Mouse (Mus musculus) forebrain, embryonic 15.5 days (tissue): ENCODE data around the gene 1190005I06Rik. TPM values are rescaled to one million over a fixed set of nuclear protein-coding genes. Genes with fewer than 3 reads are reported as not detected.

Experiments used
- ATAC-seq: fragments of 200-750 bp; cut with Nextera tagmentation; replicated peaks from 2 replicates; pipeline ENCODE4 v1.8.0; 2017; ENCODE audit warnings: mild to moderate bottlenecking, moderate TSS enrichment, moderate library complexity
- H3K27ac ChIP-seq: fragments of 300-500 bp; sonication (generic); replicated peaks from 2 replicates; pipeline ENCODE4 v1.5.1; 2015; ENCODE audit warnings: mild to moderate bottlenecking, inconsistent platforms
- H3K27me3 ChIP-seq: fragments of 300-500 bp; sonication (generic); 2 replicates; pipeline ENCODE4 v1.6.1; 2015; ENCODE audit warnings: inconsistent platforms
- H3K36me3 ChIP-seq: fragments of 300-500 bp; sonication (generic); 2 replicates; pipeline ENCODE4 v1.6.1; 2015; ENCODE audit warnings: mild to moderate bottlenecking, inconsistent platforms
- H3K4me1 ChIP-seq: fragments of 300-500 bp; sonication (generic); 2 replicates; pipeline ENCODE4 v1.6.1; 2015; ENCODE audit warnings: inconsistent platforms
- H3K4me2 ChIP-seq: fragments of 300-500 bp; sonication (generic); replicated peaks from 2 replicates; pipeline ENCODE4 v1.6.1; 2015; ENCODE audit warnings: mild to moderate bottlenecking, inconsistent platforms
- H3K4me3 ChIP-seq: fragments of 300-500 bp; sonication (generic); 2 replicates; pipeline ENCODE4 v1.5.1; 2015; ENCODE audit warnings: mild to moderate bottlenecking, inconsistent platforms
- H3K9ac ChIP-seq: fragments of 300-500 bp; sonication (generic); replicated peaks from 2 replicates; pipeline ENCODE4 v1.6.1; 2015; ENCODE audit warnings: mild to moderate bottlenecking, inconsistent platforms
- H3K9me3 ChIP-seq: fragments of 300-500 bp; sonication (generic); 2 replicates; pipeline ENCODE4 v1.6.1; 2016; ENCODE audit warnings: inconsistent platforms
- WGBS: fragments of 180-500 bp; shearing (Covaris S2); methylation state at CpG from one replicate; pipeline ENCODE4 v1.1.7; 2015; ENCODE audit warnings: mixed read lengths; 5-methylcytosine and 5-hydroxymethylcytosine counted together
- polyA plus RNA-seq: library from polyadenylated mRNA; unstranded; fragments of >200 nt; fragmentation: Nextera tagmentation; extraction: Ambion mirVana; gene quantifications from 2 replicates; pipeline ENCODE4 v1.2.1, GENCODE M21; 2015

Gene 1190005I06Rik
- polyA plus RNA-seq, 1 experiment from 2014 or later, result 11.3 TPM

- peaks cover 9% of the 10 kb centered on the region for H3K36me3 ChIP-seq
- ATAC-seq, result no peak
- 93% methylated on average over 10 of the region's 10 CpGs for WGBS
- H3K27ac ChIP-seq, result no peak overlapping the region
- H3K27me3 ChIP-seq, result no peaks in the 10 kb centered on the region
- no peak overlapping the region for H3K4me2 ChIP-seq
- no peaks in the 10 kb centered on the region for H3K9me3 ChIP-seq
- peaks cover 19% of the 10 kb centered on the region for H3K4me1 ChIP-seq
- no peak overlapping the region for H3K9ac ChIP-seq
- no peak overlapping the region for H3K4me3 ChIP-seq
These were observed 61.9 kb downstream of the 1190005I06Rik start for GRCm38 (mm10) chr8:120585521-120585920.

DNA sequence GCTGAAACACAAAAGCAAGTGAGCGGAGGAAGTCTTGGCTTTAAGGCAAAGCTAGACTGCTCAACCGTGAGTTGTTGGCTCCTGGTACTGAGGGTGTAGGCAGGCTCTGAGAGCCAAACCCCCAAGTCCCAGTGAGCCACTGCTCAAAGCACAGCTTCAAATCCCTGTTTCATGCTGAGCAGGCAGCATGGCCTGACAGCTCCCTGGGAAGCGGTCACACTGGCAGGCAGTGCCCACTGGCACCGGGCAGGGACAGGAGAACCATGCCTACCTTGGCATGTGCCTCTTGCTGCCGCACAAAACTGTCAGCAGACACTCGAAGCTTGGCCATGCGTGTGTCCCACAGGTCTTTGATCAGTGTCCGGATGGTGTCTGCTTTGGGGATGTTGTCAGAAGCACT is 65.6 kb downstream of the 1190005I06Rik start:
- no peaks in the 10 kb centered on the region for H3K27me3 ChIP-seq
- H3K27ac ChIP-seq, result 0 out of 2 replicates have a peak overlapping the region, but pooled peaks have one; percentile 19
- ATAC-seq, result no peak
- H3K4me1 ChIP-seq, result no peaks in the 10 kb centered on the region
- no peak overlapping the region for H3K4me3 ChIP-seq
- WGBS, result 88% methylated on average over 8 of the region's 8 CpGs
- no peak overlapping the region for H3K4me2 ChIP-seq
- peaks cover 43% of the 10 kb centered on the region for H3K36me3 ChIP-seq
- H3K9me3 ChIP-seq, result no peaks in the 10 kb centered on the region
- H3K9ac ChIP-seq, result no peak overlapping the region

- H3K4me2 ChIP-seq, result no peak overlapping the region
- ATAC-seq, result no peak
- no peaks in the 10 kb centered on the region for H3K27me3 ChIP-seq
- H3K9me3 ChIP-seq, result no peaks in the 10 kb centered on the region
- H3K27ac ChIP-seq, result peak overlapping the region; percentile 19; the same call in 1 of the 2 replicates
- H3K4me3 ChIP-seq, result no peak overlapping the region
- 90% methylated on average over 12 of the region's 12 CpGs for WGBS
- no peak overlapping the region for H3K9ac ChIP-seq
- H3K4me1 ChIP-seq, result no peaks in the 10 kb centered on the region
- H3K36me3 ChIP-seq, result peaks cover 48% of the 10 kb centered on the region
These were observed 66.1 kb downstream of the 1190005I06Rik start for GRCm38 (mm10) chr8:120581329-120581728.

- Histone ChIP-seq H3K27ac (0 out of 2 replicates have a peak overlapping the region, but pooled peaks have one; percentile 10), H3K4me1 (no peaks in the 10 kb centered on the region), H3K27me3 (no peaks in the 10 kb centered on the region), H3K4me2 (no peak overlapping the region), H3K4me3 (no peak overlapping the region), H3K36me3 (peaks cover 57% of the 10 kb centered on the region), H3K9me3 (no peaks in the 10 kb centered on the region), H3K9ac (no peak overlapping the region)
- ATAC-seq, result no peak
- 83% methylated on average over 8 of the region's 8 CpGs for WGBS
These were observed 67.0 kb downstream of the 1190005I06Rik start for GRCm38 (mm10) chr8:120580336-120581000.

GRCm38 (mm10) chr8:120577821-120578220 is 69.6 kb downstream of the 1190005I06Rik start:
- Histone ChIP-seq H3K27ac (peak overlapping the region; percentile 11; the same call in 1 of the 2 replicates), H3K9ac (no peak overlapping the region)
- WGBS, result 88% methylated on average over 17 of the region's 17 CpGs

GRCm38 (mm10) chr8:120575801-120576200 is 71.6 kb downstream of the 1190005I06Rik start:
- Histone ChIP-seq H3K36me3 (peaks cover 96% of the 10 kb centered on the region), H3K4me1 (no peaks in the 10 kb centered on the region), H3K4me2 (no peak overlapping the region), H3K9me3 (no peaks in the 10 kb centered on the region), H3K4me3 (no peak overlapping the region), H3K9ac (no peak overlapping the region), H3K27me3 (no peaks in the 10 kb centered on the region), H3K27ac (no peak overlapping the region)
- ATAC-seq, result no peak
- 83% methylated on average over 9 of the region's 9 CpGs for WGBS

More at GRCm38 (mm10) chr8:120577821-120578220, 69.6 kb downstream of the 1190005I06Rik start:
- no peaks in the 10 kb centered on the region for H3K27me3 ChIP-seq
- H3K4me2 ChIP-seq, result no peak overlapping the region
- peaks cover 83% of the 10 kb centered on the region for H3K36me3 ChIP-seq
- H3K4me1 ChIP-seq, result no peaks in the 10 kb centered on the region
- H3K4me3 ChIP-seq, result no peak overlapping the region
- no peaks in the 10 kb centered on the region for H3K9me3 ChIP-seq
- no peak for ATAC-seq

DNA sequence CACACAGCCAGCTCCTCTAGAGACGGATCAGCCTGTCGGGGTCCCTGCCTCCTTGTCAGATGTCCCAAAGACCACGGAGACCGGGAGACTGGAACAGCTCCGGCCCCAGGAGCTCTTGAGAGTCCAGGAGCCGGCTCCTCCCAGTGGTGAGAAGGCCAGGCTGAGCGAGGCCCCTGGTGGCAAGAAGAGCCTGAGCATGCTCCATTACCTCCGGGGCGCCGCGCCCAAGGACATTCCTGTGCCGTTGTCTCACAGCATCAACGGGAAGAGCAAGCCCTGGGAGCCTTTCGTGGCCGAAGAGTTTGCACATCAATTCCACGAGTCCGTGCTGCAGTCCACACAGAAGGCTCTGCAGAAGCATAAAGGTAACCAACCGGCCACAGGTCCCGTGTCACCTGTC is 72.5 kb downstream of the 1190005I06Rik start:
- Histone ChIP-seq H3K9ac (no peak overlapping the region), H3K9me3 (no peaks in the 10 kb centered on the region), H3K4me1 (peaks cover 8% of the 10 kb centered on the region), H3K27me3 (no peaks in the 10 kb centered on the region), H3K36me3 (peaks cover 87% of the 10 kb centered on the region), H3K4me2 (no peak overlapping the region), H3K27ac (no peak overlapping the region), H3K4me3 (no peak overlapping the region)
- ATAC-seq, result no peak
- WGBS, result 80% methylated on average over 19 of the region's 19 CpGs

DNA sequence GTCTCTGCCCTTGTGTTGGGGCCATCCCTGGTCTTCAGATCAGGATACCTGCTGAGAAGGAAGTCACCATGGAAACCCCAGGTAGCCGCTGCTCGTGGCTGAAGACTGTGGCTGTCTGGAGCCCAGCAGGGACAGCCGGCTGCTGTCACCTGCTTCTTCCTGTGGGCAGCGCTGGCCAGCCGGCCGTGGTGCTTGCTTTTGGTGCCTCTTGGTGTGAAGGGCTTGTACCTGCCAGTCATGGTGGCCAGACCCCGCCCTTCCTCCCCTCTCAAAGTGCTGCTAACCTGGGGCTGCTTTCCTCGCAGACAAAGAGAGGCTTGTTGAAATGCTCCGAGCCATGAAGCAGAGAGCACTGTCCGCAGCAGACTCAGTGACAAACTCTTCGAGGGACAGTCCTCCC is 73.6 kb downstream of the 1190005I06Rik start:
- Histone ChIP-seq H3K9me3 (no peaks in the 10 kb centered on the region), H3K27me3 (no peaks in the 10 kb centered on the region), H3K4me2 (no peak overlapping the region), H3K4me1 (peaks cover 8% of the 10 kb centered on the region), H3K9ac (no peak overlapping the region), H3K4me3 (no peak overlapping the region), H3K36me3 (peaks cover 90% of the 10 kb centered on the region), H3K27ac (no peak overlapping the region)
- 60% methylated on average over 11 of the region's 11 CpGs for WGBS
- no peak for ATAC-seq

- no peak for ATAC-seq
- no peaks in the 10 kb centered on the region for H3K9me3 ChIP-seq
- H3K4me2 ChIP-seq, result no peak overlapping the region
- H3K27me3 ChIP-seq, result no peaks in the 10 kb centered on the region
- WGBS, result 70% methylated on average over 21 of the region's 21 CpGs
- H3K4me3 ChIP-seq, result no peak overlapping the region
- no peak overlapping the region for H3K27ac ChIP-seq
- peaks cover 90% of the 10 kb centered on the region for H3K36me3 ChIP-seq
- no peak overlapping the region for H3K9ac ChIP-seq
- H3K4me1 ChIP-seq, result peaks cover 8% of the 10 kb centered on the region
These were observed 74.9 kb downstream of the 1190005I06Rik start for GRCm38 (mm10) chr8:120572534-120572933.

DNA sequence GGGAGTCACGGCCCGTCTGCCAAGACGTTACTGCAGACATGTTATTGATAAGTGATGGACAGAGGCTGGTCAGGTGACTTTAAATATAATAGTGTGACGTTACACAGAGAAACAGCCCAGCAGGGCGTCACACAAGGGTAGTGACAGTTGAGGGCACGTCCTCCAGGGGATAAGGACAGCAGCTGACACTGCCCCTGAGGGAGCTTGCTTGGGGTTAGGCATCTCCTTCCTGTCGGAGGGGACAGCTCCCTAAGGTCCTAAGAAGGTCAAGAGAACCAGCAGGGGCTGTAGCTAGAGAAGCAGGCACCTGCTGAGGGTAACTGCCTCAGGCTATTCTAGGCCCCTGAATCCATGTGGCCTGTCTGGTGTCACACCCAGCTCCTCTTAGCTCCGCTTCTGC is 75.9 kb downstream of the 1190005I06Rik start:
- 84% methylated on average over 8 of the region's 8 CpGs for WGBS
- Histone ChIP-seq H3K9ac (no peak overlapping the region), H3K4me1 (peaks cover 13% of the 10 kb centered on the region), H3K36me3 (peaks cover 88% of the 10 kb centered on the region), H3K27ac (0 out of 2 replicates have a peak overlapping the region, but pooled peaks have one; percentile 20), H3K4me2 (no peak overlapping the region), H3K4me3 (no peak overlapping the region), H3K27me3 (no peaks in the 10 kb centered on the region), H3K9me3 (no peaks in the 10 kb centered on the region)
- ATAC-seq, result no peak

DNA sequence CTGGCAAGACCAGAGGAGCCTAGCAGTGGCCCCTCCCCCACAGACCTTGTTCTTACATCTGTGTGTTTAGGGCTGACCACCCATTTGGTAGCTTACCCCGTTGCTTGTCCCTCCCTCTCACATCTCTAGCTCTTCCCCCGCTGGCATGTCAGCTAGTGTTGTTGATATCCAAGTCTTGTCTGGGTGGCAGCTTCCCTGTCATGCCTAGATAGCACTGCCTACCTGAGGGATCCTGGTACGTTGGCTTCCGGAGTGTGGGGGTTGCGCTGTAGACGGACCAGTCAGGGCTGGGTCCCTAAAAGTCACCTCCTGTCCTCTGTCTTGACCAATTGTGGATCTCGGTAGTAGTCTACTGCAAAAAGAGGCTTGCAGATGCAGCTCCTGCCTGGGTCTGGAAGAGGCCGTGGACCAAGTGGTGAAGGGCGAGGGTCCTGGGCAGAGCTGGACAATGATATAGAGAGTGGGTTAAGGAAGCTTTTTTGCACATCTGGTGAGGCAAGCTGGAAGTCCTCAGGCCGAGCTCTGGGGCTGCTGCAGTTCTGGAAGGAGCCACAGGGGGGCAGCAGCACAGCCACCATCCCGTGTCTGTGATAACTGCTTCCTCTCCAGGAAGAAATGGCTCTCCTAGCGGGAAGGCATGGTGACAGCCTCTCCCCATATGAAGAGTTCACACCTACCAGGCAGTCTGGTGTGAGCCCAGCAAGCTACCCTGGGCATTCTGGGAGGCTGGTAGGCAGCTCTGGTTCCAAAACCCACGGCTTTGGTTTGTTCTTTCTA is 77.3 kb downstream of the 1190005I06Rik start:
- Histone ChIP-seq H3K9me3 (no peaks in the 10 kb centered on the region), H3K4me2 (no peak overlapping the region), H3K27me3 (no peaks in the 10 kb centered on the region), H3K4me3 (no peak overlapping the region), H3K9ac (no peak overlapping the region), H3K36me3 (peaks cover 73% of the 10 kb centered on the region), H3K27ac (peak overlapping the region; percentile 51), H3K4me1 (peaks cover 27% of the 10 kb centered on the region)
- 0 out of 2 replicates have a peak, but pooled peaks have one; percentile 7 for ATAC-seq
- 59% methylated on average over 13 of the region's 13 CpGs for WGBS

- H3K27ac ChIP-seq, result no peak overlapping the region
- H3K36me3 ChIP-seq, result peaks cover 63% of the 10 kb centered on the region
- no peak overlapping the region for H3K9ac ChIP-seq
- no peaks in the 10 kb centered on the region for H3K9me3 ChIP-seq
- no peak overlapping the region for H3K4me2 ChIP-seq
- H3K27me3 ChIP-seq, result no peaks in the 10 kb centered on the region
- WGBS, result 94% methylated on average over 17 of the region's 17 CpGs
- H3K4me3 ChIP-seq, result no peak overlapping the region
- no peak for ATAC-seq
- H3K4me1 ChIP-seq, result peaks cover 37% of the 10 kb centered on the region
These were observed 78.3 kb downstream of the 1190005I06Rik start for GRCm38 (mm10) chr8:120569123-120569522.
